In the genomic region with DNA sequence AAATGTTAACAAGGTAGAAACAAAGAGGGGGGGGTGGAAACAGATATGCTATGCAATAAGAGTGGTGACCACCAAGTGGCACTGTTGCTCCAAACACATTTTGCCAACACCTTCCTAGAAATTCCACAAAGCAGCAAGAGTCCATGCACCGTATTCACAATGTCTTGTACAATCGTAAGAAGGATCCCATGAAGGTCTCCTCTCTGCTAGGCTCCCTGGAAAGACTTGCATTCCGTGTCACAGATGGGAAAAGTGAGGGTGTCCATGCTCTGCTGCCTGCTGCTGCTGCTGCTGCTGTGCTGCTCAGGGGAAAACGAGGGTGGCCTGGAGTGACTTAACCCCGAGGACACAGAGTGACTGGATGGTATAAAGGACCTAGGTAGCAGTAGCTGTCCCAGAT, we compare ENCODE assay signal across 9 mouse cellular contexts. TPM values are rescaled to one million over a fixed set of nuclear protein-coding genes. Genes with fewer than 3 reads are reported as not detected.
DNase-seq lines count a peak whose midpoint lies in the region; ATAC-seq and TF ChIP-seq lines count a peak whose summit lies in the region.
"Had no signal": no experiment of that assay in that cellular context is flagged by ENCODE, and none has a peak within 500 bp of the region (broad histone marks: within the 10 kb centered on the region; RNA-seq: fewer than 3 reads in every experiment).

No protein-coding gene starts in this region.

- peak; percentile 37; the same call in 1 of the 2 replicates for TF ChIP-seq CTCF in liver, embryonic 14.5 days (IDR thresholded peaks at IDR 0.05; ENCODE audit: low read depth)
- TF ChIP-seq CTCF in heart, postnatal 0 days (IDR thresholded peaks at IDR 0.05; ENCODE audit: low read depth) = peak; percentile 88

- H3K27me3 ChIP-seq in liver, embryonic 14.5 days (ENCODE audit: control insufficient read depth, insufficient read depth, low read length) = no peaks in the 10 kb centered on the region
- no peaks in the 10 kb centered on the region for H3K27me3 ChIP-seq in heart, postnatal 0 days (ENCODE audit: control insufficient read depth, insufficient read depth, low read length)
- H3K27me3 ChIP-seq in midbrain, embryonic 13.5 days = no peaks in the 10 kb centered on the region

- H3K9me3 ChIP-seq in liver, embryonic 14.5 days (ENCODE audit: control insufficient read depth, low read length) = no peaks in the 10 kb centered on the region
- no peaks in the 10 kb centered on the region for H3K9me3 ChIP-seq in heart, postnatal 0 days (replicated peaks; ENCODE audit: control insufficient read depth, low read length)
- no peaks in the 10 kb centered on the region for H3K9me3 ChIP-seq in midbrain, embryonic 13.5 days

- no peak overlapping the region for H3K4me3 ChIP-seq in liver, embryonic 14.5 days (ENCODE audit: insufficient read depth in 1 of 2, low read depth in 2 of 2, low read length in 2 of 2)
- no peak overlapping the region for H3K4me3 ChIP-seq in heart, postnatal 0 days (ENCODE audit: low read depth, low read length)
- H3K4me3 ChIP-seq in midbrain, embryonic 13.5 days (replicated peaks) = no peak overlapping the region
- H3K4me3 ChIP-seq: erythroblast, embryonic 14.5 days had no signal

- no peak for TF ChIP-seq EP300 in liver, embryonic 14.5 days (IDR thresholded peaks at IDR 0.05; ENCODE audit: low read depth)
- TF ChIP-seq EP300 in heart, postnatal 0 days (IDR thresholded peaks at IDR 0.05; ENCODE audit: low read depth) = no peak

- H3K9ac ChIP-seq in liver, embryonic 14.5 days (replicated peaks) = no peak overlapping the region
- H3K9ac ChIP-seq in heart, postnatal 0 days (replicated peaks; ENCODE audit: low read depth, low read length) = no peak overlapping the region
- H3K9ac ChIP-seq in midbrain, embryonic 13.5 days (replicated peaks) = no peak overlapping the region

- no peak for ATAC-seq in liver, embryonic 14.5 days (ENCODE audit: insufficient read depth)
- peak; percentile 68 for ATAC-seq in heart, postnatal 0 days (ENCODE audit: insufficient read depth, low read depth)
- ATAC-seq in midbrain, embryonic 13.5 days = 0 out of 2 replicates have a peak, but pooled peaks have one; percentile 48
- ATAC-seq in CD4-positive, CD25-positive, alpha-beta regulatory T cell, adult 4 months = no peak

- H3K36me3 ChIP-seq in liver, embryonic 14.5 days (replicated peaks; ENCODE audit: control insufficient read depth, insufficient read depth, low read depth) = no peaks in the 10 kb centered on the region
- H3K36me3 ChIP-seq in heart, postnatal 0 days (replicated peaks; ENCODE audit: control insufficient read depth, insufficient read depth, low read length) = peaks cover 16% of the 10 kb centered on the region; the same call in 1 of the 2 replicates
- H3K36me3 ChIP-seq in midbrain, embryonic 13.5 days = no peaks in the 10 kb centered on the region

- H3K4me2 ChIP-seq in liver, embryonic 14.5 days (ENCODE audit: low read depth) = no peak overlapping the region
- peak overlapping the region; percentile 44 for H3K4me2 ChIP-seq in heart, postnatal 0 days (ENCODE audit: low read depth, low read length)
- peak overlapping the region; percentile 33 for H3K4me2 ChIP-seq in midbrain, embryonic 13.5 days (replicated peaks)

- H3K27ac ChIP-seq in liver, embryonic 14.5 days = no peak overlapping the region
- no peak overlapping the region for H3K27ac ChIP-seq in heart, postnatal 0 days (ENCODE audit: low read depth)
- no peak overlapping the region for H3K27ac ChIP-seq in midbrain, embryonic 13.5 days

- 11% methylated on average over 5 of the region's 5 CpGs for WGBS in liver, embryonic 14.5 days (ENCODE audit: insufficient replicate concordance)
- WGBS in heart, postnatal 0 days = 7% methylated on average over 5 of the region's 5 CpGs
- WGBS in midbrain, embryonic 13.5 days = 18% methylated on average over 5 of the region's 5 CpGs

- no peaks in the 10 kb centered on the region for H3K4me1 ChIP-seq in liver, embryonic 14.5 days (replicated peaks; ENCODE audit: control insufficient read depth in 2 of 2, insufficient read depth in 2 of 2, low read length in 1 of 2)
- H3K4me1 ChIP-seq in heart, postnatal 0 days (ENCODE audit: control insufficient read depth, insufficient read depth) = 0 out of 2 replicates have a peak, but pooled peaks cover 4% of the 10 kb centered on the region
- H3K4me1 ChIP-seq in midbrain, embryonic 13.5 days (replicated peaks) = 0 out of 2 replicates have a peak, but pooled peaks cover 3% of the 10 kb centered on the region

- no peak for DNase-seq in liver, embryonic 14.5 days (ENCODE audit: low read depth in 3 of 3, low spot score in 3 of 3)
- no peak for DNase-seq in liver
- peak; percentile 43 to 65 for DNase-seq in cerebellum, postnatal 25 days
- DNase-seq in heart, postnatal 0 days (ENCODE audit: low spot score) = peak; percentile 52
- peak; percentile 49 to 55 for DNase-seq in layer of hippocampus, postnatal 14 days (ENCODE audit: low spot score in 2 of 2)

RNA-seq across cellular contexts. Expression of a gene that starts 21.6 kb away (rescaled TPM):
- not detected in 2 replicates for polyA plus RNA-seq in liver, embryonic 14.5 days (2012; rRNA removed)
- not detected in 2 replicates for polyA plus RNA-seq in liver, embryonic 14.5 days (2014; fragmentation: Nextera tagmentation; extraction: Ambion mirVana)
- total RNA-seq in heart, postnatal 0 days (2014; rRNA removed; ENCODE audit: low replicate concordance) = 148 TPM in 2 replicates
- polyA plus RNA-seq in heart, postnatal 0 days (2015; fragmentation: Nextera tagmentation; extraction: Ambion mirVana) = 92.5 and 94.9 TPM in 2 replicates
- 1 to 10 TPM in 1 of 2 experiments, under 1 TPM in 1; 0.48 to 1.5 TPM for total RNA-seq in layer of hippocampus, postnatal 14 days (2021)
- not detected in 2 replicates for polyA plus RNA-seq in midbrain, embryonic 13.5 days (2015; fragmentation: Nextera tagmentation; extraction: Ambion mirVana)
- not detected for polyA plus RNA-seq in CD4-positive, CD25-positive, alpha-beta regulatory T cell, adult 4 months (2017; shearing (Covaris generic))
- total RNA-seq: neutrophil, adult 5-6 weeks had no signal
- polyA plus RNA-seq: erythroblast, embryonic 14.5 days had no signal

RNA-seq across cellular contexts. Expression of a gene that starts 45.2 kb away (rescaled TPM):
- not detected in 2 replicates for polyA plus RNA-seq in liver, embryonic 14.5 days (2012; rRNA removed)
- polyA plus RNA-seq in liver, embryonic 14.5 days (2014; fragmentation: Nextera tagmentation; extraction: Ambion mirVana) = not detected in 2 replicates
- not detected in 2 replicates for total RNA-seq in heart, postnatal 0 days (2014; rRNA removed; ENCODE audit: low replicate concordance)
- polyA plus RNA-seq in heart, postnatal 0 days (2015; fragmentation: Nextera tagmentation; extraction: Ambion mirVana) = not detected in 2 replicates
- not detected for total RNA-seq in layer of hippocampus, postnatal 14 days (2021)
- polyA plus RNA-seq in midbrain, embryonic 13.5 days (2015; fragmentation: Nextera tagmentation; extraction: Ambion mirVana) = not detected in 2 replicates
- polyA plus RNA-seq in CD4-positive, CD25-positive, alpha-beta regulatory T cell, adult 4 months (2017; shearing (Covaris generic)) = not detected
- total RNA-seq: neutrophil, adult 5-6 weeks had no signal
- polyA plus RNA-seq: erythroblast, embryonic 14.5 days had no signal

RNA-seq across cellular contexts. Expression of a gene that starts 48.7 kb away (rescaled TPM):
- polyA plus RNA-seq in liver, embryonic 14.5 days (2012; rRNA removed) = 0.15 and 0.21 TPM in 2 replicates
- 0.20 and 0.30 TPM in 2 replicates for polyA plus RNA-seq in liver, embryonic 14.5 days (2014; fragmentation: Nextera tagmentation; extraction: Ambion mirVana)
- total RNA-seq in heart, postnatal 0 days (2014; rRNA removed; ENCODE audit: low replicate concordance) = not detected in 2 replicates
- not detected in 2 replicates for polyA plus RNA-seq in heart, postnatal 0 days (2015; fragmentation: Nextera tagmentation; extraction: Ambion mirVana)
- total RNA-seq in layer of hippocampus, postnatal 14 days (2021) = 1 to 10 TPM in 1 of 2 experiments, under 1 TPM in 1; 0.88 to 1.6 TPM
- polyA plus RNA-seq in midbrain, embryonic 13.5 days (2015; fragmentation: Nextera tagmentation; extraction: Ambion mirVana) = not detected in 2 replicates
- not detected for polyA plus RNA-seq in CD4-positive, CD25-positive, alpha-beta regulatory T cell, adult 4 months (2017; shearing (Covaris generic))
- total RNA-seq: neutrophil, adult 5-6 weeks had no signal
- polyA plus RNA-seq: erythroblast, embryonic 14.5 days had no signal

Comparison
In these comparisons a context has a peak if more than half of its experiments do, and no peak if none do; other contexts are left out.
1. ATAC-seq: peak in heart, postnatal 0 days (single experiment) and midbrain, embryonic 13.5 days (single experiment); none in liver, embryonic 14.5 days (single experiment) and CD4-positive, CD25-positive, alpha-beta regulatory T cell, adult 4 months (single experiment).
2. DNase-seq: peak in cerebellum, postnatal 25 days (2 of 2), heart, postnatal 0 days (single experiment) and layer of hippocampus, postnatal 14 days (2 of 2); none in liver, embryonic 14.5 days (0 of 3) and liver (single experiment).
3. RNA of a gene that starts 21.6 kb away (polyA plus RNA-seq): 92.5 to 94.9 TPM in heart, postnatal 0 days; not detected in liver, embryonic 14.5 days, not detected in midbrain, embryonic 13.5 days and not detected in CD4-positive, CD25-positive, alpha-beta regulatory T cell, adult 4 months; every median in the first group is over 10 times any median in the second.